Mouse (Mus musculus): ENCODE data around the gene Ppp1r21. TPM values are rescaled to one million over a fixed set of nuclear protein-coding genes. Genes with fewer than 3 reads are reported as not detected.

The Ppp1r21 gene
- polyA plus RNA-seq, 1 experiment from 2014 or later = 21.4 TPM

DNA sequence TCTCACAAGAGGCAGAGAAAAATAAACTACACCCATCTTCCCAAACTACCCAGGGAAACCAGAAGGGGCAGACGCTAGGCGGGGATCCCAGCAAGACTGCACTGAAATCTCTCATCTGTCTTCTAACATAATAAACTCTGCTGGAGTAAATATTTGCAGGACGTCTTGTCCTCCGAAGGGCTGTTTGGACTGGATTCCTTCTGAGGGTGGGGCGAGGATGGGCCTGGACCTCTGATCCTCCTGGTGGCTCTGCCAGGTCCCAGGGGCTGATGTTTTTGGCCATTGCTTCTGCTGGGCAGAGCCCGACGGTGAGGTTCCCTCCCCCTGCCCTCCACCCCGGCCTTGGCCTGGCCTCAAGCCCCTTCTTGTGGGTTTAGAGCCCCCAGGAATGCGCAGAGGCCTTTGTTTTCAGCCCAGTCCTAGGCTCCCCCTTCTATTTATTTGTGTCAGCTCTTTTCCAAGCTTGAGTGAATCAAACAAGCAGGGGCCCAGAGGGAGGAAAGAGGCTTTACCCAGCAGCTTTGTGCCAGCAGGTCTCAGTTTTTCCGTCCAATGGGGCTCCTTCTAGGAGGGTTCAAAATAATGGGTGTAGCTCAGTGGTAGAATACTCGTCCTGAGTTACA lies 100.1 kb downstream of the Ppp1r21 start:
- no peak overlapping the region for H3K9ac ChIP-seq
- no peak overlapping the region for H3K4me2 ChIP-seq (replicated peaks)
- peak; percentile 57 for ATAC-seq (ENCODE audit: insufficient number of reproducible peaks, insufficient read depth, low FRiP score, low TSS enrichment)
- 0 out of 2 replicates have a peak, but pooled peaks cover under 1% of the 10 kb centered on the region for H3K36me3 ChIP-seq
- no peak overlapping the region for H3K4me3 ChIP-seq
- 29% methylated on average over 11 of the region's 11 CpGs for WGBS
- peak overlapping the region; percentile 91 for H3K27ac ChIP-seq
- no peaks in the 10 kb centered on the region for H3K27me3 ChIP-seq
- H3K9me3 ChIP-seq = no peaks in the 10 kb centered on the region
- H3K4me1 ChIP-seq = peaks cover 60% of the 10 kb centered on the region

DNA sequence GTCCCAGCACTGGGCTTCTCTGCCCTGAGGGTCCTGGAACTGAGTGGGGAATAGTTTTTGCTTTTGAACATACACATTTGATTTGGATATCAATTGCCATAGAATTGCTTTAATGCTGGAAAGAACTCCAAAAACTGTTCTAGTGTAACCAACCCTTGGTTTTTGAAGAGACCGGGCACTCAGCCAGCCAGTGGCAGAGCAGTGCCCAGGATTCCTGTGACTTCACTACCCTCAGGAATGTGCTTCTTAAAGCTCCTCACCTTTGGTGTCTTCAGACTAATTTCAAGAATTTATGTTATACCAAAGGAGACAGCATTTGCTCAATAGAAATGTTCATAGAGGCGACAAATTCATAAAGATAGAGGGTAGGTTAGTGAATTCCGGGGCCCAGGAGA lies 100.6 kb downstream of the Ppp1r21 start:
- Histone ChIP-seq H3K36me3 (peaks cover 5% of the 10 kb centered on the region; the same call in 1 of the 2 replicates), H3K4me3 (no peak overlapping the region), H3K27ac (peak overlapping the region; percentile 91), H3K27me3 (no peaks in the 10 kb centered on the region), H3K9me3 (no peaks in the 10 kb centered on the region), H3K4me2 (replicated peaks) (no peak overlapping the region), H3K4me1 (peaks cover 56% of the 10 kb centered on the region), H3K9ac (no peak overlapping the region)
- ATAC-seq (ENCODE audit: insufficient number of reproducible peaks, insufficient read depth, low FRiP score, low TSS enrichment) = no peak
- WGBS = 67% methylated on average over 3 of the region's 3 CpGs

DNA sequence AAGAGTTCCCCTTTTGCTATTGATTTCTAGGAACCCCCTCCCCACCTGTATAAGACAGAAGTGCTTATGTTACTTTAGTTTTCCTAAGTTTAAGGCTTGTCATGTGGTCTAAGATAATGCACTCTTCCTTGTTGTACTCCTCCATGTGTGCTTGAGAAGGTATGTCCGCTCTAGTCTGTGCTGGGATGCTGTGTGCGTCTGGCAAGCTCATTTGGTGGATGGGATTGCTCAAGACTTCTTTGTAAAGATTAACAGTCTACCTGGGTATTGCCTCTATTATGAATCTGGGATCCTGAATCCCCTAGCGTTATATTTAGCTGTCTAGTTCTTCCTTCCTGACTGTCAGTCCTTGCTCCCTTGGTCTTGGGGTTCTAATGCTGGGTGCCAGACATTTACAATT lies 102.7 kb downstream of the Ppp1r21 start:
- 90% methylated on average over 3 of the region's 3 CpGs for WGBS
- no peak overlapping the region for H3K9ac ChIP-seq

DNA sequence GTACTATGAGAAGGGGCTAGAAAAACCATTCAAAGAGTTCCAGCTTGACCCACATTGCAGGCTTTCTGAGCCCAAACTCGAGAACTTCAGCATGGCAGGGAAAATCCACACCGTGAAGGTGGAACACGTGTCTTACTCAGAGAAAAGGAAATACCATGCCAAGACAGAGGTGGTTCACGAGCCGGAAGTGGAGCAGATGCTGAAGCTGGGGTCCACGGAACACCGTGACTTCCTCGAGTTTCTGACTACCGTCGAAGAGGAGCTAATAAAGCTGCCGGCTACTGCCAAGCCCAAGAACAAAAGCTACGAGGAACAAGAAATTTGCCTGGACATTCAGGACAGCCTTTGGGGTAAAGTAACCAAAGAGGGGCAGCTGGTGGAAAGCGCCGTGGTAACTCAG lies 106.2 kb downstream of the Ppp1r21 start:
- Histone ChIP-seq H3K4me1 (peaks cover 7% of the 10 kb centered on the region; the same call in 1 of the 2 replicates), H3K4me3 (no peak overlapping the region), H3K9me3 (no peaks in the 10 kb centered on the region), H3K9ac (no peak overlapping the region), H3K4me2 (replicated peaks) (no peak overlapping the region), H3K27ac (no peak overlapping the region), H3K27me3 (no peaks in the 10 kb centered on the region), H3K36me3 (peaks cover 7% of the 10 kb centered on the region; the same call in 1 of the 2 replicates)
- 80% methylated on average over 14 of the region's 14 CpGs for WGBS
- no peak for ATAC-seq (ENCODE audit: insufficient number of reproducible peaks, insufficient read depth, low FRiP score, low TSS enrichment)

More for the DNA sequence above, 102.7 kb downstream of the Ppp1r21 start:
- Histone ChIP-seq H3K4me2 (replicated peaks) (no peak overlapping the region), H3K4me3 (no peak overlapping the region), H3K27ac (no peak overlapping the region), H3K27me3 (no peaks in the 10 kb centered on the region), H3K4me1 (peaks cover 38% of the 10 kb centered on the region), H3K36me3 (peaks cover 7% of the 10 kb centered on the region; the same call in 1 of the 2 replicates), H3K9me3 (no peaks in the 10 kb centered on the region)
- no peak for ATAC-seq (ENCODE audit: insufficient number of reproducible peaks, insufficient read depth, low FRiP score, low TSS enrichment)

DNA sequence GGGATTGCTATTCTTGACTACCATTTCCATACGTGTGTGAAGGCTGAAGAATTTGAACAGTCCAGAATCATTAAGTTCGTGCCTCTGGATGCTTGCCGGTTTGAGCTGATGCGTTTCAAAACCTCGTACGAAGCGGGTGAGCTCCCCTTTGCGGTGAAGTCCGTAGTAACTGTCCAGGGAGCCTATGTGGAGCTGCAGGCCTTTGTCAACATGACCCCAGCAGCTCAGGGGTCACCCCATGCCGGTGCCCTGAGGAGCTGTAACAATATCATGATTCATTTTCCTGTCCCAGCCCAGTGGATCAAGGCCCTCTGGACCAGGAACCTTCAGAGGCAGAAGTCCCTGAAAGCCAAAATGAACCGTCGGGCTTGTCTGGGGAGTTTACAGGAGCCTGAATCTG lies 106.7 kb downstream of the Ppp1r21 start:
- Histone ChIP-seq H3K9me3 (no peaks in the 10 kb centered on the region), H3K4me1 (peaks cover 3% of the 10 kb centered on the region; the same call in 1 of the 2 replicates), H3K4me3 (no peak overlapping the region), H3K4me2 (replicated peaks) (no peak overlapping the region), H3K9ac (no peak overlapping the region), H3K27me3 (no peaks in the 10 kb centered on the region), H3K36me3 (peaks cover 7% of the 10 kb centered on the region; the same call in 1 of the 2 replicates), H3K27ac (no peak overlapping the region)
- no peak for ATAC-seq (ENCODE audit: insufficient number of reproducible peaks, insufficient read depth, low FRiP score, low TSS enrichment)
- 26% methylated on average over 12 of the region's 12 CpGs for WGBS

Other genes starting within 250 kb of the Ppp1r21 start
- gene Foxn2, start 89.4 kb upstream of the Ppp1r21 start, polyA plus RNA-seq (2016; fragmentation: Nextera tagmentation; extraction: Ambion mirVana) = 13.8 and 14.2 TPM in 2 replicates
- 4.7 and 4.9 TPM in 2 replicates for gene Ston1, start 67.6 kb downstream of the Ppp1r21 start, polyA plus RNA-seq (2016; fragmentation: Nextera tagmentation; extraction: Ambion mirVana)
- gene Gtf2a1l, start 138.5 kb downstream of the Ppp1r21 start, polyA plus RNA-seq (2016; fragmentation: Nextera tagmentation; extraction: Ambion mirVana) = 0.15 TPM in 1 of 2 replicates, not detected in the other